8 mouse cellular contexts compared by ENCODE assay signal in the genomic region with DNA sequence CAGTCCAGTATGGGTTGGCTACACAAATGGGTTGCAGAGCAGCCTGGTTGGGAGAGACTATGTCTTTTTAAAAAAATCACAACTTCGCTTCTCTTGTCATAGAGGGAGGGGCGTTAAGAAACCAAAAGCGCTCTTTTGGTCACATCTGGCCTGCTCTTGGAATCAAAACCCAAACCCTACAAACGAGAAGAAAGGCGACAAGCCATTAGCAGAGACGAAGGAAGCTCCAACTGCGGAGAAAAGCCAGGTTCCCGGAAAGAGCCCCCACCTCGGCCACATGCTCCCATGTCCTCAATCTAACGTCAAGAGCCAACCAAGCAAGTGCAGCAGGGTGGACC. TPM values are rescaled to one million over a fixed set of nuclear protein-coding genes. Genes with fewer than 3 reads are reported as not detected.
DNase-seq lines count a peak whose midpoint lies in the region; ATAC-seq and TF ChIP-seq lines count a peak whose summit lies in the region.

No protein-coding gene starts in this region.

- peak; percentile 11 for ATAC-seq in inflammation-experienced regulatory T-cells, adult 6 months
- no peak for ATAC-seq in neural tube, embryonic 12.5 days (ENCODE audit: low FRiP score, low read depth)

- H3K4me3 ChIP-seq in layer of hippocampus, adult 2 months = peak overlapping the region; percentile 89
- peak overlapping the region; percentile 96 for H3K4me3 ChIP-seq in embryonic facial prominence, embryonic 10.5 days
- peak overlapping the region; percentile 91 for H3K4me3 ChIP-seq in neural tube, embryonic 12.5 days

- peak overlapping the region; percentile 87 for H3K9ac ChIP-seq in neural tube, embryonic 12.5 days

- H3K9me3 ChIP-seq in embryonic facial prominence, embryonic 10.5 days = no peaks in the 10 kb centered on the region
- H3K9me3 ChIP-seq in neural tube, embryonic 12.5 days = no peaks in the 10 kb centered on the region

- no peak for TF ChIP-seq CTCF in layer of hippocampus, adult 2 months (conservative IDR thresholded peaks at IDR 0.05)

- H3K4me1 ChIP-seq in embryonic facial prominence, embryonic 10.5 days = peaks cover 6% of the 10 kb centered on the region; the same call in 1 of the 2 replicates
- peaks cover 5% of the 10 kb centered on the region for H3K4me1 ChIP-seq in neural tube, embryonic 12.5 days

- peak overlapping the region; percentile 81 for H3K4me2 ChIP-seq in neural tube, embryonic 12.5 days (replicated peaks)

- no peaks in the 10 kb centered on the region for H3K27me3 ChIP-seq in embryonic facial prominence, embryonic 10.5 days (replicated peaks; ENCODE audit: low read depth, poor library complexity, severe bottlenecking)
- no peaks in the 10 kb centered on the region for H3K27me3 ChIP-seq in neural tube, embryonic 12.5 days (replicated peaks)

- peak in 1 of 2 experiments; percentile 29 for DNase-seq in layer of hippocampus, adult 2 months (ENCODE audit: low spot score in 2 of 2)
- no peak for DNase-seq in layer of hippocampus, postnatal 25 days (ENCODE audit: extremely low spot score in 1 of 2, low spot score in 1 of 2)
- DNase-seq in embryonic facial prominence, embryonic 10.5 days (ENCODE audit: low spot score) = no peak
- DNase-seq in layer of hippocampus, adult 9-10 months (ENCODE audit: low spot score) = no peak
- DNase-seq in yolk sac, embryonic 10.5 days (ENCODE audit: low spot score) = no peak
- DNase-seq in thymus, postnatal 4 days = no peak

- peak overlapping the region; percentile 95 for H3K27ac ChIP-seq in layer of hippocampus, adult 2 months
- peak overlapping the region; percentile 94 for H3K27ac ChIP-seq in embryonic facial prominence, embryonic 10.5 days (replicated peaks)
- H3K27ac ChIP-seq in neural tube, embryonic 12.5 days = peak overlapping the region; percentile 84

- WGBS in embryonic facial prominence, embryonic 10.5 days = under 1% methylated on average over 10 of the region's 10 CpGs
- 3% methylated on average over 10 of the region's 10 CpGs for WGBS in neural tube, embryonic 12.5 days

- peaks cover 41% of the 10 kb centered on the region for H3K36me3 ChIP-seq in embryonic facial prominence, embryonic 10.5 days (replicated peaks)
- peaks cover 15% of the 10 kb centered on the region for H3K36me3 ChIP-seq in neural tube, embryonic 12.5 days

RNA-seq across cellular contexts. Expression of a gene that starts 1.2 kb away (rescaled TPM):
- 10 to 100 TPM; 88.2 to 89.9 TPM for total RNA-seq in layer of hippocampus, adult 2 months (2021)
- total RNA-seq in layer of hippocampus, postnatal 25 days (2021) = 10 to 100 TPM; 75.6 to 79.6 TPM
- polyA plus RNA-seq in embryonic facial prominence, embryonic 10.5 days (2016; fragmentation: Nextera tagmentation; extraction: Ambion mirVana) = 37.6 and 37.7 TPM in 2 replicates
- 10 to 100 TPM; 74.8 to 79.1 (median 77.0) TPM for polyA plus RNA-seq in inflammation-experienced regulatory T-cells, adult 6 months (2017; shearing (Covaris generic))
- 39.4 and 41.1 TPM in 2 replicates for polyA plus RNA-seq in neural tube, embryonic 12.5 days (2016; fragmentation: Nextera tagmentation; extraction: Ambion mirVana)

RNA-seq across cellular contexts. Expression of a gene that starts 8.8 kb away (rescaled TPM):
- 10 to 100 TPM; 77.4 to 89.3 TPM for total RNA-seq in layer of hippocampus, adult 2 months (2021)
- total RNA-seq in layer of hippocampus, postnatal 25 days (2021) = 10 to 100 TPM; 70.4 to 80.4 TPM
- 42.0 and 43.0 TPM in 2 replicates for polyA plus RNA-seq in embryonic facial prominence, embryonic 10.5 days (2016; fragmentation: Nextera tagmentation; extraction: Ambion mirVana)
- polyA plus RNA-seq in inflammation-experienced regulatory T-cells, adult 6 months (2017; shearing (Covaris generic)) = 10 to 100 TPM; 20.5 to 23.7 (median 23.3) TPM
- 33.8 and 34.4 TPM in 2 replicates for polyA plus RNA-seq in neural tube, embryonic 12.5 days (2016; fragmentation: Nextera tagmentation; extraction: Ambion mirVana)
